Mouse (Mus musculus): ENCODE results near the gene Kmt2b.

Gene Kmt2b

DNA sequence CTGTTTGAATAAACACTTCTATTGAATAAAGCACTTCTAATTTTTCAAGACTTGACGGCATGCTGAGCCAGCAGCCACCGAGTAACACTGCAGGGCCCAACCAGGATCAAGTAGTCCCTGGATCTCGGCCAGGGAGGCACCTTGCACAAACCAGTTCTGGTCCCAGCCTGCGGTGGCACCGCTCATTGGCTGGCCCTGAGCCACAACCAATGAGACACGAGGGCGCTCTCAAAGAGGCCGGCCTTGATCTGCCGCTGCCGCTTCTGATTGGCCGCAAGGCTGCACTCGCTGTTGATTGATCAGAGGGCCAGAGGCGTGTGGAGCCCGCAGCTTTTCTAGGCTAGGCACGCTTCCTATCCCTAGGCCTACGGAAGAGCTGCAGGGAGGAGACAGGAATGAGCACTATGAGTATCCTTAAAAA, 11.4 kb upstream of the Kmt2b start:
- DNase-seq = peak; percentile 92

DNA sequence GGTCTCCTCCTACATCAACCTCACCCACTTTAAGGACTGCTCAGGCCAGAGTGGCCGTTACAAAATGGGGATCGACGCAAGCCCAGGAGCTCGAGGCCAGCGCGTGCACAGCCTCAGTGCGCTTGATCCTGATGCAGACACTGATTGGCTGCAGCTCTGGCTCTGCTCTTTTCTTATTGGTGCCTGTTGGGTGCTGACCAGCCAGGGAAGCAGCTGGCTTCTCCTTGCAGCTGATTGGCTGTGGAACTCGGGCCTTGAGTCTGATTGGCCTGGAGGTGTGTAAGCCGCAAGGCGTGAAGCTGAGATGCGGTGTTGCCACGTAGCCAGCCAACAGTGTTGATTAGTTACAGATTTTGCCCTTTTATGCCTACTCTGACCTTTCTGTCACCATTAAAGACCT, 10.3 kb upstream of the Kmt2b start, which contains the start of gene Zbtb32:
Gene Zbtb32 (minus strand): TSS at position 124 of the 400 bp plus-strand sequence.
- no peak for DNase-seq

DNA sequence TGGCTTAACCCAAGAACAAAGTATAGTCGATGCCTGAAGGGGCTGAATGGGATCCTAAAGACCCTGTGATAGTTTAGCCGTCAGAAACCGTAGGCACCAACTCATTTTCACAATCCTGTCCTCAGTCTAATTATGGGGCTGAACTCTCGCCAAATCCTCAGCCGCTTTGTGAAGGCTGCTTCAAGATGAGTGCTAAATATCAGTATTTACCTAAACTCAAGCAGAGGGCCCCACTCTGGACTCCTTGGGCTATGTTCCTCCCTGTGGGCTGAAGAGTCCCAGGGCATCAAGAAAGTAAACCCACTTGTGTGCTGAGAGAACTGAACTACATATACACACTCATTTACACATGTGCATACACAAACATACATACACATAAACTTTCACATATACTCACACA, 8.3 kb upstream of the Kmt2b start:
- no peak for DNase-seq

DNA sequence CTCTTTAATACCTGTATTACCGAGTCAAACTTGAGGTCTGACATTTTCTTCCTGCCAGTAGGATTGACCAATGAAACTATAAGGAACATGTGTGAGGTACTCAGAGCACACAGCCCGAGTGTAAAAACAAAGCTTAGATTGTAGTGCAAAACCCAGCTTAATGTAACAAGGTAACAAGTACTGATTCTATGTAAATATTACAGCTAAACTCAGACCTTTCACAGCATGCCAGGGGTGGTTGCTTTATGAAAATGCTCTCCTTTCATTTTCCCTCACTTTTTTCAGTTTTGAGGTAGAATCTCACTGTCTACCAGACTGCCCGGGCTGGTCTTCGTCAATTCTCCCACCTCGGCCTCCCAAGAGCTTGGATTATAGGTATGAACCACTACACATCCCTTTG, 7.6 kb upstream of the Kmt2b start:
- no peak for DNase-seq

DNA sequence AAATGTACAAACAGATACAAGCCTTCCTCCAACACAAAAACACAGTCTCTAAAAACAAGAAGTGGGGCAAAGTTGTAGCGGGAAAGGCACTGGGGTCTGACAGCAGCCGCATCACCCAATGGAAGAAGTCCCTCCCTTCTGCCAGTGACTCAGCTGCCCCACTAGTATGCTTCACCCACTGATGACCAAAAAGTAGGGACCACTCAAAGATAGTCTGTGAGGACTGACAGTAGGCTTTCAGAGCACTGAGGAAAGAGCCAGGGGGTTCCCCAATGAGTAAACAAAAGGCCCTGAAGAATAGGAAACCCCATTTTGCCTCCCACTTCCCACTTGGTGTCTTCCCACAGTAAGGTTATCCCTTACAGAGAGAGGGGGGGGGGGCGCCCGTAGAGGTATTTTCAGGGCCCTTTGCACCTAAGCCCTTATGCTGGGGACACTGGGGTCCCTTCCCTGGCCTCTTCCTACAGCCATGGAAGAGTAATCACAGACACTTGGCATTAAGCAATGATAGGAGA, 6.0 kb upstream of the Kmt2b start:
- no peak for DNase-seq

DNA sequence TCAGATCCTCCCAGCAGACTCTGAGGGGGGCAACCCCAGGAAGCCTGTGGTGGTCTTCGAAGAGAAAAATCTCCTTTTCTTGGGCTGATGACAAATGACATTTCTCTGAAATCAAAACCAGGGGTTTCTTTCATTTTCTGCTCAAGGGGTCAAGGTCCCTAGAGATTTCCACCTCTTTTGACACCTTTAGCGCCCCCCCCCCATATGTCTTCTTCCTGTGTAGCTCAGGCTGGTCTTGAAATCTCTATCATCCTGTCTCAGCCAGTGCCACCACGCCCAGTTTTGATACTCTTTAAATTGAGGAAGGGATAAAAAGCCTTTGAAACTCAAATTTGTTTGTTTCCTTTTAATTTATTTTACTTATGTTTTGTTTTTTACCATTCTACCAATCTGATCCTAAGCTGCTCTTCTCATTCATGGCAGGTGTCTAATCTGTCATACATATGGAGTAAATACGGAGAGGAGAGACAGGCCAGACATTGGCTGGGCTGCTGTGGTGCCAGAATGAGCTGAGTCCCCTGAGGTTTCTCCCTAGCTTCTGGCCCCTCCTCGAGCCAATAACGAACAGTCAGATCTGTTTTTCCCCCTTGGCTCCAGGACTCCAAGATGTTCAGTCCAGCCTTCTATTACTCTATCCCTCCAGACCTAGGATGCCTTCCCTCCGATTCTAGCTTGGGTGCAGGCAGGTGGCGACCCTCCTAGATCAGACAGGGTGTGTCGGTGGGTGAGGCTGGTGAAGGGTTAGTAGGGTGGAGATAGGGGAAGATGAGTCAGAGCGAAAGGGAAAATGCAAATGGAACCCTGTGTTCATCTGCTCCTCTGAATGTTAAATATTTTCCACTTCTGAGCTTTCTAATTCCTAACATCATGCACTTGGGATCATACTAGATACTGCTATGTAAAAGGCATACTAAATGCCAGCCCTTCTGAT, 5.3 kb upstream of the Kmt2b start:
- DNase-seq = no peak

DNA sequence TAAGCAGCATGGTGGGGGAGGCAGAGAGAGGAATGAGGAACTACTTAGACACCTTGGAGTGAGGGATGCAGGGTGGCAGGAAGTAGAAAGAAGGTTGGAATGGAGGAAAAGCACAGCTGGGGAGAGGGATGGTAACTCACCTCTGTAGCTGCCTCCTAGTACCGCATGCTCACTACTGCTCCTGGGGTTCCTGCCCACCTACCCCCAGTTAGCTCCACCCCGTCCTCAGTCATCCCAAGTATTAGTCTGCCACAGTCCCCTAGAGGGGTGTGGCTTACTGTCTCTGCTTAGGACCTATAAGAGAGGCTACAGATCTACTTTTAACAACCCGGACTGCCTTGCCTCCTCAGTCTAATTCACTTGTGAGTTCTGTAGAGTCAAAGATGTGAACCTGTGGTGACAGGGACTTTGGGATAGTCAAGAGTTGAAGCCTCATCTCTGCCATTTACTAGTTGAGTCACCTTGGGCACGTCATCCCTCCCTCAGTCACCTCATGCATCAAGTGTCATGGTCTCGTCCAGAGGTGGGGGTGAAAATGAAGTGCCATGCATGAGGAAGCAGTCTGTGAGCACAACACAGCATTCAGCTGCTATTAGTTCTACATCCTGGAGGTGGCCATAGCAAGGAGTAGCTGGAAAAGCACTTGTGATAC, 4.4 kb upstream of the Kmt2b start:
- no peak for DNase-seq

DNA sequence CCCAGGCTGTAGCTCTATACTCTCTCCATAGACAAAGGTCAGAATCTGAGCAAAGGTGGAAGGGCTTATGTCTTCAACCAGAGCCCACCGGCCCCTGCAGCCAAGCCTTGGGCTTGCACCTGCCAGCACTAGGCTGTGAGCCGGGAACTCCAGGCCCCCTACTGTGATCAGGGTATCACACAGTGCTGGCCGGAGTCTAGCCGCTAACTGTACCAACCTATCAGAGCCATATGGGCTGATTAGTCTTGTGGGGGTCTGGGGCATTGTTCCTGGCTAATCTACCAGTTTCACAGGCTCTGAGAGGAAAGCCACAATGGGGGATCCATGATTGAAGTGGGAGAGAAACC, 3.1 kb upstream of the Kmt2b start:
- no peak for DNase-seq

DNA sequence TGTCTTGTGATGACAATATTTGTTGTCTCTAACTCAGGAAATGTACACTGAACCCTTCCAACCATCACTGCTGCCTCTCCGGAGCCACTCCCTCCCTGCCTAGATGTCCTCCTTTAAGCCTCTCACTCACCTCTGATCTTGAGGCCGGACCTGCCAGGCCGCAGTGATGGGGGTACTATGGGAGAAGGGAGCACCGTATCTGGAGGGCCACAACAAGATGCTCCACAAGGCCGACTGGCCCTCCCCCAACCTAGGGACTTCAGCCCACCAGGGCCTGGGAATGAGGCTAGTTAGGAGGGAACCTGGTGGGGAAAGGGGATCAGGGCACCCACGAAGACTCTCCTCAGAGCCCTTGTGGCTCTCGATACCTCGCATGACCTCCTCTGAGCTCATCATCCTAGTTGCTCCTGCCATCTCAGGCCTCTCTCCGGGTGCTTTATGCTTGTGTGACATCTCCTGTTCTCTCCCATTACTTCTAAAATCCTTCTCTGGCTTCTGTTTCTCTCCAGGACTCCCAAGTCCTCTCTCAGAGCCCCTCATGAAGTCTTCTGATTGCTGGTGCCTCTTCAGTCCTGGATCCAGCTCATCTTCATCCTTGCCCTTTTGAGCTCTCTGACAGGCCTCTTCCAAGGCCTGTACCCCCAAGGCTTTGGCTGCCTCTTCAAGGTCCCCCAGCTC, 2.5 kb upstream of the Kmt2b start:
- DNase-seq = no peak

DNA sequence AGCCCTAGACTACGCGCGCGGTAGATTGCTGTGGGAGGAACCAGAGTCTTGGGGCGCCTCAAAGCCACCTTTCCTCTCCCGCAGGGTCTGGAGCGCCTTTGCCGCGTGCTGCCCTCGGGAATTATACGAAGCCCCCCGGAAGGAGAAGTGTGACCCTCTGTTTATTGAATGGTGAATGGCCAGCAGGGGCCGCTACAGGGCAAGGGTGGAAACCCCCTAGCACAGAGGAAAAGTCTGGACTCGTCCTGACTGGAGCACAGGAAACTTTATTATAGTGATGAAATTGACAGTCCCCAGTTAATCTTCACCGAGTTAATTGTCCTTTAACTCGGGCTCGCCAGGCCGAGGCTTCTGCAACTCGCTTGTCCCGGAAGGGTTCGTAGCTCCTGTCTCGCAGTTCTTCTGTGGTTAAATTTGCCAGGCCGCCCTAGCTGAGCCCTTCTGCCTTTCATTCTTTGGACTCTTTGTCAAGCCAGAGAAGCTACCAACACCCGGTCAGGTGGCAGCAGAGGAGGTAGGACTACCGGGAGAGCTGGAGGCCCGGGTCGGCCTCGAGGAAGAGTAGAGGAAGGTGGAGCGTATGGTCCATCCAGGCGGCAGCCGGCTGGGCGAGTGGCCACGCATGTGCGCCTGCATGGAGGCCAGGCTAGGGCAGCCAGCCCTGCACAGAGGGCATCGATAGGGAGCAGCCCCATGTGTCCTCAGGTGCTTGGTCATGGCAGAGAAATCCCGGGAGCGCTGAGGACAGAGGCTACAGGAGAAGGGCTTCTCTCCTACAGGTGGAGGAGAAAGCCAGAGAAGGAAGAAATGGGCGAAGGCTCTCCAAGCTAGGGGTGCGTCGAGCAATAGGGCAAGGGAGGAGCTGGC, 1.1 kb upstream of the Kmt2b start:
- peak; percentile 83 for DNase-seq

DNA sequence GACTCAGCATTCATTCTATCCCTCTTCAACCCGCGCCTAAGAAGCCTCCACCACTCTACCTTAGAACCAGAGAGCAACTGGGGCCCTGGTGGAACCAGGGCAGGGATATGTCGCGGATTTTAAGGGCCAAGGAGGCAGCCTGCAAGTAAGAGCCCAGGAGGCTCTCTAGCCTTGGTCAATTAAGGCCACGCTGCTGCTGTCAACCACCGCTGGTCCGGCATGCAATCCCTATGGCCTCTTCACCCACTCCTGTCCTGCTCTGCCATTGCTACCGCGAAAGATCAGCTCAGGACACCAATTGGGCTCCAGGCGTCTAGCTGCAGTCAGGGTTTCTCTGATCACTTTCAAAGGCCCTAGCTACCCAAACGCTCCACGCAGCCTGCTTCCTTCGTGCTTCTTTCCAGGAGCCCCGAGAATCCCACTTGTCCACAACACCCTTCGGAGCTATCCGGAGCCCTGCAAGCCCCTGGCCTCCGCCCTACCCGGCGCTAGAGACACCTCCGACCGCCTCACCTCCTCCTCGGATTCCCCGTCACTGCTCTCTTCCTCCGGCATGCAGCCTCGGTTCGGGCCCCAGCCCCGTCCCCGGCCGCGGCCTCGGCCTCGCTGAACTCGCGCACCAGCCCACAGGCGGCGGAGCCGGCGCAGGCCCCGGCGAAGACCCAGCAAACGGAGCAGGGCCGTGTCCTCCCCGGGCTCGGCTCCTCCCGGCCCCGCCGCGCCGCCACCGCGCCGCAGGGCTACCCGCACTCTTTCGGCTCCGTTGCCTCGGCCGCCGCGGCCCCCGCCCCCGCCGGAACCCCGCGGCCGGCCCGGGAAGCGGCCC, 471 bp downstream of the Kmt2b start:
- DNase-seq = peak; percentile 70

DNA sequence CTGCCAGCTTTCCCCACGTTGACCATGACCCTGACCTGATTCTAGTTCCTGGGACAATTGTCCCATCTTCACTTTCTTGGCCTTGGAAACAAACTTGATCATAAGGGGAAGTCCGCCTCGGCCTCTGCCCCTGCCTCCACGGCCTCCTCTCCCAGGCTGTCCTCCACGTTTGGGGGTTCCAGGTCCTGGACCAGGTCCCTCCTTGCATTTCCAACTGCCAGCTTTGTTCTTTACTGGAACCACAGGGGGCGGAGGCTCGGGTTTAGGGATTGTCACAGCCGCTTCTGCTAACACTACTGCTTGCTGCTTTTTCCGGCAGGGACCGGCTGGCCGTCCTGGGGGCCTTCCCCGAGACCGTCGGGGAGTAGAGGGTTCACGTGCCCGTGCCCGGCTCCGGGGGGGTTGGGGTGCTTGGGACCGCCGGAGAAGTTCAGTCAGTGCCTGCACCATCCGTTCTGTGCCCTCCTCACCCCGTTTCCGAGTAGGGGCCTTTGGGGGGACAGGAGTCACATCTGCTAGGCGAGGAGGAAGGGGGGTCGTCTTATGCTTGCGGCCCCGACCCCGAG, 2.0 kb downstream of the Kmt2b start:
- DNase-seq = peak; percentile 33

DNA sequence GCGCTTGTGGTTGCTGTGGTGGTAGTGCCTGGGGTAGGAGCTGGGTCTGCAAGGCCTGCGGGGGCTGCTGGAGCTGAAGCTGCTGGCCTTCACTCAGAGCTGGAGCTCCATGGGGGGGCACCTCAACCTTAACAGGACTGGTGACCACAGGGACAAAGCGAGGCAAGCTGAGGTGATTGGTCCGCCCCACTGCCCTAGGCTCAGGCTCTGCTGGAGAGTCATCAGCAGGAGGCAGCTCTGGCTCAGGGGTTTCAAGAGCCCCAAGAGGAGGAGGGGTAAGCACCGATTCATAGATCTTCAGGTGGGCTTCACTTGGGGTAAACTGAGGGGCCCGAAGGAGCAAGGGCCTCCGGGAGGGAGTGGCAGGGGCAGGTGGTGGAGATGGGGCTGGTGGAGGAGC, 3.4 kb downstream of the Kmt2b start:
- peak; percentile 16 for DNase-seq

DNA sequence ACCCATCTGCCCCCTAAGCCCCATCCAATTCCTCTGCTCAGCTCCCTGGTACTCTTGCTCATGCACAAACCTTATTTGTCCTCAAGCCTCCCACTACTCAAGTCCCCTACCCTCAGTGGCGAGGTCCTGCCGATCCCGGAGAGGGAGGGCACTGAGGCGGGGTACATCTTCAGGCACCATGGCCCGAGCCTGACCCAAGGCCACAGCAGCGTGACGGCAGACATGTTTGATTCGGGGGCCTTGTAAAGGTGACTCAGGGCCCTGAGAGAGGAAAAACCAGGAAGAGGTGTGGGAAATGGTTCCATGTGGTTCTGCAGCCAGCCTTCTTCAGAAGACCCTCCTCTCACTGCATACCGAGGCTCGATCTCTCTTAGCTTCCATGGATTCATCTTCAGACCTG, 4.2 kb downstream of the Kmt2b start:
- DNase-seq = peak; percentile 8

DNA sequence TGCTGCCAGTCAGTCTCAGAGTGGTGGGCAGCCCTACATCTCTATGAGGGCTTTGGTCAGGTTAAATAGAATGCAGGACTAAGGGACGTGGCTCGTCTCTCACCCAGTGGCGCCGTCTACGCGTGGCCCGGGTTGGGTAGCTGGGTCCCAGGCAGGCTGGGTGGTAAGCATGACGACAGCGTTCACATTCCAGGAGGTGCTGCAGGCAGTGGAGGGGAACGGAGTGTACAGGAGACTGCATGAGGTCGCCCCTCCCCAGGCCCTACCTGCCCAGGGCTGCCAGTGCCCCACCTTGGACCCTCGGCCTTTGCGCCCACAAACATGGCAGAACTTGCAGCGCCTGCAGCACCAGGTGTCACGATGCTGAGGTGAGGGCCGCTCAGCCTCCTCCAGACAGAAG, 7.0 kb downstream of the Kmt2b start:
- peak; percentile 11 for DNase-seq

DNA sequence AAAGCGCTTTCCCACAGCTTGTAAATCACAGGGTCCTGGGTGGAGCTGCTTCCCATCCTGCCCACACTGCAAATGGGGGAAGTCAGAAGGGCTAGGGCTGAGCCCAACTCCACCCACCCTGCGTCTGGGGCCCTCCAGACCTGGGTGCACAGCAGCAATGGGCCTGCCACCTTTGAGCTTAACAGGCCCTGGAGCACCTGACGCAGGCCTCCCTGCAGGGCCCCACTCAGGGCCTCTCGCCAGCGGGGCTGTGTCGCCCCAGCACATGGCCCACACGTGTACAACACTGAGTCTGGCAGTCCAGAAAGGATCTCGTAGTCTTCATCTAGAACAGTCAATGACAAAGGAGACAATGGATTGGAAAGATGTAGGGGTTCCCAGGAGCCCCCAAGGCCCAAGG, 8.6 kb downstream of the Kmt2b start:
- no peak for DNase-seq

DNA sequence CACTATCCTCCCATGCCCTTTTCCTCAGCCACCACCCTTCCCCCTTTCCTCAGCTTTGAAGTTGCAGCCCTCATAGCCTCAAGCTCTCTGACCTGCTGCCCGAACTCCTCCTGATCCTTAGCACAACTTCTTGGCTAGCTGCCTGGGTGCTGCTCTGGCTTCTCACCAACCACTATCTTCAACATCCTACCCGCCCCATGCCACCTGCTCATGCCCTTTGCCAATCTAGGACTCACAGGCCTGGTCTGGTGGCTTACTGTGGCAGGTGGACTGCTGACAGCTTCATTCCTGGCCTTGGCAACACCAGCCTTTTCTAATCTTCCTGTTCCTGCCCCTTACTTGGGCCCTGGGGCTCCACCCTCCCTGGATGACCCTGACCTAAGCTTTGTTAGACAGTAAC, 15.6 kb downstream of the Kmt2b start:
- peak; percentile 71 for DNase-seq

DNA sequence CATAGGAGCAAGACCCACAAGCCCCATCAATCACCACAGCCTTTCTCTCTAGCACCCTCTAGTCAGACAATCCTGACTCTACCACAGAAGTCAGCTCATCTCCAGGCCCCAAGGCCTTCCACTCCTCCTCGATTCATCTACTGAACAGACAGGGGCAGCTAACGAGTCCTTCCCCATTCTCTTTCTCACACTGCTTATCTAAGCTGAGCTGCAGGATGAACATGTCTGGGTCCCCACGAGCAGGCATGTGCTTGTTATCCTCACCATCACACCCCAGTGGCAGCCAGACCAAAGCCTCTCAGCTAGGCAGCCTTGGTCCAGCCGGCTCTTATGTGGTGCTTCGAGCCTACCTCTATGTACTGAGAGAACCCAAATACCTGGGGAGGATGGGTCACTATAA, 16.1 kb downstream of the Kmt2b start:
- no peak for DNase-seq

DNA sequence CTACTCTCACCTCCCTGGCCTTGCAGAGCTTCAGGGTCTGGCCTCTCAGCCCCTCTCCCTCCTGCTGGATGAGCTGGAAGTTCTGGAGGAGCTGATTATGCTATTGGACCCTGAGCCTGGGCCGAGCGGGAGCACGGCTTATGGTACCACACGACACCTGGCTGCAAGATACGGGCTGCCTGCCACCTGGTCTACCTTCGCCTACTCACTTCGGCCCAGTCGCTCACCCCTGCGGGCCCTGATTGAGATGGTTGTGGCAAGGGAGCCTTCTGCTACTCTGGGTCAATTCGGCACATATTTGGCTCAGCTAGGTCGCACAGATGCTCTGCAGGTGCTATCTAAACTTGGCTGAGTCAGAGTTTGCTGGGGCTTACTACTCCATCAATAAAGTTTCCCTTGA, 21.0 kb downstream of the Kmt2b start:
- DNase-seq = no peak

DNA sequence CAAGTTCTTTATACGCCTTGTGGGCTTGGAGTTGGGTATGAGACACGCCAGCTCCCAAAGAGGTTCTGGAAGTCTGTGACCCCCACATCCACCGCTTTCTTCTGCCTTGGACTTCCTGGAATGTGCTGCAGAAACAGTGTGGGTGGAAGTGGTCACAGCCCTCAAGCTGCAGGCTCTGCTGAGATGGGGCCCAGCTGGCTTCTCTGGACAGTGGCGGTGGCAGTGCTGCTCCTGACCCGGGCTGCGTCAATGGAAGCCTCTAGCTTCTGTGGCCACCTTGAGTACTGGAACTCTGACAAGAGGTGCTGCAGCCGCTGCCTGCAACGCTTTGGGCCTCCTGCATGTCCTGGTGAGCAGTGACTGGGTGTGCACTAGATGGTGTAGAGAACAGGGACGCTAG, 22.5 kb downstream of the Kmt2b start:
- DNase-seq = peak; percentile 14

DNA sequence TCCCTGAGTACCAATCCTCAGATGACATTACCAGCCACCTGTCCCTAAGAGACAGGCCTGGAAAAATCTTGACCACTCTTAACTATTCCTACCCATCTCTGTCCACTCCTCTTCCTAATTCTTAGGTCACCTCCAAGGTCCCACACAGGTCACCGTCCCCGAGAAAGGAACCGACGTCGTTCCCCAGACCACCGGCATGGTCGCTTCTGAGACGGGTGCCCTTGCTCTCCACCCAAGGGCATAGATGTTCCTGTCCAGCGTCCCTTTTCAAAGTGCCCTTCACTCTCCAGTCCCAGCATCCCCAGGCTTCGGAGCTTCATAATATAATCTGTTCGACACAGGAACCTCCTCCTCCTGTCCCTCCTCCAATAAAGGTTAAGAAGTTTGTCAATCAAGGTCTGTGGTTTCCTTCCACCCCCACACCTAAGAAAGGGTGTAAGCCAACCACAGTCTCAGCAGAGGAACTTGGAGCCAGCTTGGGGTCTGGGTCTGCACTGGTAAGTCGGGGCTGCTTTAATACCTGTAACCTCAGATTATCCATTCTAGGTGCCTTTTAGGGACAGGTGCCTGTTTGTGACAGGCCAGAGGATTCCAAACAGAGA, 23.5 kb downstream of the Kmt2b start, which contains the start of gene Igflr1:
Gene Igflr1 (plus strand): TSS at position 458 of the 602 bp plus-strand sequence.
- peak; percentile 13 for DNase-seq

Data from cerebellum, adult 8-10 months (tissue).